Comparison of ENCODE assay signal across 10 mouse cellular contexts in genomic region chr16:92565291-92565690, GRCm38 (mm10).
DNase-seq lines count a peak whose midpoint lies in the region; ATAC-seq lines count a peak whose summit lies in the region.
"Had no signal": no experiment of that assay in that cellular context is flagged by ENCODE, and none has a peak within 500 bp of the region (broad histone marks: within the 10 kb centered on the region; RNA-seq: fewer than 3 reads in every experiment).

No protein-coding gene starts in this region.

- H3K27me3 ChIP-seq in hindbrain, embryonic 15.5 days, result no peaks in the 10 kb centered on the region
- H3K27me3 ChIP-seq in hindbrain, embryonic 13.5 days, result peaks cover 16% of the 10 kb centered on the region
- H3K27me3 ChIP-seq in lung, embryonic 15.5 days, result no peaks in the 10 kb centered on the region
- H3K27me3 ChIP-seq: Patski had no signal

- WGBS in hindbrain, embryonic 15.5 days, result 63% methylated on average over 11 of the region's 11 CpGs
- WGBS in hindbrain, embryonic 13.5 days, result 80% methylated on average over 11 of the region's 11 CpGs
- WGBS in lung, embryonic 15.5 days, result 27% methylated on average over 11 of the region's 11 CpGs

- H3K9me3 ChIP-seq in hindbrain, embryonic 15.5 days, result no peaks in the 10 kb centered on the region
- no peaks in the 10 kb centered on the region for H3K9me3 ChIP-seq in hindbrain, embryonic 13.5 days
- no peaks in the 10 kb centered on the region for H3K9me3 ChIP-seq in lung, embryonic 15.5 days

- H3K4me3 ChIP-seq in hindbrain, embryonic 15.5 days, result no peak overlapping the region
- no peak overlapping the region for H3K4me3 ChIP-seq in hindbrain, embryonic 13.5 days
- H3K4me3 ChIP-seq in lung, embryonic 15.5 days, result no peak overlapping the region

- no peak for ATAC-seq in hindbrain, embryonic 15.5 days (ENCODE audit: low FRiP score, low read depth)
- no peak for ATAC-seq in hindbrain, embryonic 13.5 days (ENCODE audit: low FRiP score)
- ATAC-seq in lung, embryonic 15.5 days (ENCODE audit: borderline replicate concordance, extremely low read depth, low FRiP score, low TSS enrichment), result no peak
- ATAC-seq in megakaryocyte-erythroid progenitor cell, adult 5-6 weeks (replicated peaks; ENCODE audit: low FRiP score, low TSS enrichment, poor library complexity, severe bottlenecking), result no peak
- ATAC-seq: Patski had no signal

- peaks cover 3% of the 10 kb centered on the region for H3K4me1 ChIP-seq in hindbrain, embryonic 15.5 days (replicated peaks)
- 0 out of 2 replicates have a peak, but pooled peaks cover 2% of the 10 kb centered on the region for H3K4me1 ChIP-seq in hindbrain, embryonic 13.5 days (replicated peaks)
- H3K4me1 ChIP-seq in lung, embryonic 15.5 days, result peaks cover 5% of the 10 kb centered on the region; the same call in 1 of the 2 replicates

- H3K36me3 ChIP-seq in hindbrain, embryonic 15.5 days, result no peaks in the 10 kb centered on the region
- H3K36me3 ChIP-seq in hindbrain, embryonic 13.5 days, result no peaks in the 10 kb centered on the region
- H3K36me3 ChIP-seq in lung, embryonic 15.5 days, result no peaks in the 10 kb centered on the region

- 0 out of 2 replicates have a peak overlapping the region, but pooled peaks have one; percentile 9 for H3K4me2 ChIP-seq in hindbrain, embryonic 15.5 days
- no peak overlapping the region for H3K4me2 ChIP-seq in hindbrain, embryonic 13.5 days
- H3K4me2 ChIP-seq in lung, embryonic 15.5 days, result peak overlapping the region; percentile 35
- H3K4me2 ChIP-seq: liver, embryonic 11.5 days had no signal

- DNase-seq in adrenal gland, adult 2 months, result peak; percentile 12
- no peak for DNase-seq in adrenal gland, adult 18-20 months (ENCODE audit: low spot score in 2 of 2)
- DNase-seq in lung, adult 18-20 months, result no peak
- peak; percentile 7 for DNase-seq in right cerebral cortex, postnatal 25 days

- no peak overlapping the region for H3K9ac ChIP-seq in hindbrain, embryonic 15.5 days
- no peak overlapping the region for H3K9ac ChIP-seq in hindbrain, embryonic 13.5 days
- no peak overlapping the region for H3K9ac ChIP-seq in lung, embryonic 15.5 days

- no peak overlapping the region for H3K27ac ChIP-seq in hindbrain, embryonic 15.5 days (replicated peaks)
- H3K27ac ChIP-seq in hindbrain, embryonic 13.5 days, result no peak overlapping the region
- H3K27ac ChIP-seq in lung, embryonic 15.5 days, result no peak overlapping the region

Comparison
In these comparisons a context has a peak if more than half of its experiments do, and no peak if none do; other contexts are left out.
1. DNase-seq: peak in adrenal gland, adult 2 months (single experiment) and right cerebral cortex, postnatal 25 days (single experiment); none in adrenal gland, adult 18-20 months (0 of 2) and lung, adult 18-20 months (0 of 2).